Mouse (Mus musculus) intestine, embryonic 16.5 days (tissue): ENCODE measurements around the gene Phyhd1. TPM values are rescaled to one million over a fixed set of nuclear protein-coding genes. Genes with fewer than 3 reads are reported as not detected.

ENCODE experiments used
- ATAC-seq: fragments of 200-750 bp; cut with Nextera tagmentation; 2 replicates; pipeline ENCODE4 v1.8.0; 2017; ENCODE audit warnings: moderate TSS enrichment, moderate library complexity
- H3K27ac ChIP-seq: fragments of 300-500 bp; sonication (generic); 2 replicates; pipeline ENCODE4 v1.5.1; 2014; ENCODE audit warnings: mild to moderate bottlenecking, low read length
- H3K27me3 ChIP-seq: fragments of 300-500 bp; sonication (generic); replicated peaks from 2 replicates; pipeline ENCODE4 v1.6.1; 2014; ENCODE audit warnings: low read length, control low read depth, mixed read lengths; ENCODE audit not compliant: control insufficient read depth, insufficient read depth
- H3K36me3 ChIP-seq: fragments of 300-500 bp; sonication (generic); 2 replicates; pipeline ENCODE4 v1.6.1; 2014; ENCODE audit warnings: low read length, control low read depth; ENCODE audit not compliant: control insufficient read depth, insufficient read depth
- H3K4me1 ChIP-seq: fragments of 300-500 bp; sonication (generic); 2 replicates; pipeline ENCODE4 v1.6.1; 2014; ENCODE audit warnings: low read length, control low read depth, mixed read lengths; ENCODE audit not compliant: control insufficient read depth, insufficient read depth
- H3K4me2 ChIP-seq: fragments of 300-500 bp; sonication (generic); 2 replicates; pipeline ENCODE4 v1.6.1; 2014; ENCODE audit warnings: low read depth, low read length, control low read depth
- H3K4me3 ChIP-seq: fragments of 300-500 bp; sonication (generic); 2 replicates; pipeline ENCODE4 v1.5.1; 2014; ENCODE audit warnings: mild to moderate bottlenecking, low read length
- H3K9ac ChIP-seq: fragments of 300-500 bp; sonication (generic); 2 replicates; pipeline ENCODE4 v1.6.1; 2014; ENCODE audit warnings: low read depth, low read length
- H3K9me3 ChIP-seq: fragments of 300-500 bp; sonication (generic); 2 replicates; pipeline ENCODE4 v1.6.1; 2016; ENCODE audit warnings: low read length, control low read depth; ENCODE audit not compliant: control insufficient read depth
- WGBS: fragments of 180-500 bp; shearing (Covaris S2); extraction: QIAGEN DNeasy Blood & Tissue Kit; methylation state at CpG from one replicate; pipeline ENCODE4 v1.1.7; 2014; 5-methylcytosine and 5-hydroxymethylcytosine counted together
- polyA plus RNA-seq: library from polyadenylated mRNA; unstranded; fragments of >200 nt; fragmentation: Nextera tagmentation; extraction: Ambion mirVana; gene quantifications from 2 replicates; pipeline ENCODE4 v1.2.1, GENCODE M21; 2015

Phyhd1 gene
- polyA plus RNA-seq, 1 experiment from 2014 or later, result 10.5 TPM

- Histone ChIP-seq H3K27ac (no peak overlapping the region), H3K9me3 (no peaks in the 10 kb centered on the region), H3K27me3 (no peaks in the 10 kb centered on the region), H3K4me3 (no peak overlapping the region), H3K9ac (no peak overlapping the region), H3K36me3 (peaks cover 27% of the 10 kb centered on the region; the same call in 1 of the 2 replicates), H3K4me2 (no peak overlapping the region), H3K4me1 (no peaks in the 10 kb centered on the region)
- no peak for ATAC-seq
- 75% methylated on average over 3 of the region's 3 CpGs for WGBS
Measured at GRCm38 (mm10) chr2:30309351-30309750, 43.3 kb downstream of the Phyhd1 start.

- WGBS, result 93% methylated on average over 2 of the region's 2 CpGs
- peaks cover 19% of the 10 kb centered on the region; the same call in 1 of the 2 replicates for H3K36me3 ChIP-seq
- no peak overlapping the region for H3K9ac ChIP-seq
- no peaks in the 10 kb centered on the region for H3K27me3 ChIP-seq
- ATAC-seq, result no peak
- H3K27ac ChIP-seq, result no peak overlapping the region
- H3K4me3 ChIP-seq, result no peak overlapping the region
- H3K4me1 ChIP-seq, result no peaks in the 10 kb centered on the region
- no peak overlapping the region for H3K4me2 ChIP-seq
- H3K9me3 ChIP-seq, result no peaks in the 10 kb centered on the region
Measured at GRCm38 (mm10) chr2:30311481-30311880, 45.5 kb downstream of the Phyhd1 start.

GRCm38 (mm10) chr2:30316136-30316535 lies 50.1 kb downstream of the Phyhd1 start:
- Histone ChIP-seq H3K27ac (no peak overlapping the region), H3K4me1 (no peaks in the 10 kb centered on the region), H3K9me3 (no peaks in the 10 kb centered on the region), H3K4me2 (no peak overlapping the region), H3K36me3 (peaks cover 16% of the 10 kb centered on the region), H3K9ac (no peak overlapping the region), H3K4me3 (no peak overlapping the region), H3K27me3 (no peaks in the 10 kb centered on the region)
- ATAC-seq, result no peak
- WGBS, result 96% methylated on average over 4 of the region's 4 CpGs

- Histone ChIP-seq H3K9ac (no peak overlapping the region), H3K4me3 (no peak overlapping the region), H3K4me1 (no peaks in the 10 kb centered on the region), H3K36me3 (peaks cover 22% of the 10 kb centered on the region), H3K27ac (no peak overlapping the region), H3K4me2 (no peak overlapping the region), H3K9me3 (no peaks in the 10 kb centered on the region), H3K27me3 (no peaks in the 10 kb centered on the region)
- no peak for ATAC-seq
- 91% methylated on average over 5 of the region's 5 CpGs for WGBS
Measured at GRCm38 (mm10) chr2:30316955-30317354, 51.0 kb downstream of the Phyhd1 start.

- H3K4me2 ChIP-seq, result no peak overlapping the region
- WGBS, result 69% methylated on average over 4 of the region's 4 CpGs
- H3K9ac ChIP-seq, result no peak overlapping the region
- no peaks in the 10 kb centered on the region for H3K9me3 ChIP-seq
- H3K4me1 ChIP-seq, result no peaks in the 10 kb centered on the region
- H3K36me3 ChIP-seq, result peaks cover 24% of the 10 kb centered on the region
- peak; percentile 55 for ATAC-seq
- no peak overlapping the region for H3K4me3 ChIP-seq
- no peak overlapping the region for H3K27ac ChIP-seq
- no peaks in the 10 kb centered on the region for H3K27me3 ChIP-seq
Measured at GRCm38 (mm10) chr2:30319260-30319659, 53.3 kb downstream of the Phyhd1 start.

GRCm38 (mm10) chr2:30323111-30323510 lies 57.1 kb downstream of the Phyhd1 start:
- Histone ChIP-seq H3K36me3 (peaks cover 25% of the 10 kb centered on the region), H3K4me2 (no peak overlapping the region), H3K9ac (no peak overlapping the region), H3K27me3 (no peaks in the 10 kb centered on the region), H3K4me1 (no peaks in the 10 kb centered on the region), H3K27ac (no peak overlapping the region), H3K9me3 (no peaks in the 10 kb centered on the region), H3K4me3 (no peak overlapping the region)
- WGBS, result 89% methylated on average over 7 of the region's 7 CpGs
- no peak for ATAC-seq

GRCm38 (mm10) chr2:30325296-30325695 lies 59.3 kb downstream of the Phyhd1 start:
- Histone ChIP-seq H3K9me3 (no peaks in the 10 kb centered on the region), H3K36me3 (peaks cover 27% of the 10 kb centered on the region), H3K4me1 (no peaks in the 10 kb centered on the region), H3K27me3 (no peaks in the 10 kb centered on the region), H3K27ac (no peak overlapping the region), H3K4me3 (no peak overlapping the region), H3K9ac (no peak overlapping the region), H3K4me2 (no peak overlapping the region)
- ATAC-seq, result no peak
- 91% methylated on average over 5 of the region's 5 CpGs for WGBS

GRCm38 (mm10) chr2:30327276-30327675 lies 61.3 kb downstream of the Phyhd1 start:
- peaks cover 23% of the 10 kb centered on the region for H3K36me3 ChIP-seq
- H3K4me2 ChIP-seq, result no peak overlapping the region
- H3K27me3 ChIP-seq, result no peaks in the 10 kb centered on the region
- no peaks in the 10 kb centered on the region for H3K4me1 ChIP-seq
- no peaks in the 10 kb centered on the region for H3K9me3 ChIP-seq
- H3K9ac ChIP-seq, result no peak overlapping the region
- H3K4me3 ChIP-seq, result no peak overlapping the region
- no peak overlapping the region for H3K27ac ChIP-seq
- no peak for ATAC-seq
- WGBS, result 87% methylated on average over 7 of the region's 7 CpGs

GRCm38 (mm10) chr2:30328791-30329190 lies 62.8 kb downstream of the Phyhd1 start:
- Histone ChIP-seq H3K4me3 (no peak overlapping the region), H3K4me1 (no peaks in the 10 kb centered on the region), H3K9me3 (no peaks in the 10 kb centered on the region), H3K27me3 (no peaks in the 10 kb centered on the region), H3K4me2 (no peak overlapping the region), H3K27ac (no peak overlapping the region), H3K36me3 (peaks cover 28% of the 10 kb centered on the region), H3K9ac (no peak overlapping the region)
- 86% methylated on average over 3 of the region's 3 CpGs for WGBS
- ATAC-seq, result no peak
